Mouse (Mus musculus) hematopoietic stem cell, adult 5-6 weeks (primary cell): Measurements from ENCODE around the gene Ctrc. TPM values are rescaled to one million over a fixed set of nuclear protein-coding genes. Genes with fewer than 3 reads are reported as not detected.

Source experiments
- ATAC-seq, 2 experiments: fragments of 125-278 bp in 1 of 2; replicated peaks in 1 of 2; 2 replicates each; pipeline ENCODE4 v1.8.0; 2016 to 2017; ENCODE audit warnings: inconsistent platforms in 2 of 2, mild to moderate bottlenecking in 2 of 2, moderate number of reproducible peaks in 2 of 2, low read depth in 1 of 2, moderate TSS enrichment in 1 of 2; ENCODE audit not compliant: low FRiP score in 2 of 2, poor library complexity in 2 of 2, severe bottlenecking in 2 of 2, insufficient read depth in 1 of 2, low TSS enrichment in 1 of 2
- total RNA-seq: library from RNA; stranded (forward); fragments of 172-1452, 232-1000 nt; gene quantifications from 2 replicates; pipeline ENCODE4 v1.2.3, GENCODE M21; 2017

Ctrc gene
- not detected in 2 replicates for total RNA-seq

DNA sequence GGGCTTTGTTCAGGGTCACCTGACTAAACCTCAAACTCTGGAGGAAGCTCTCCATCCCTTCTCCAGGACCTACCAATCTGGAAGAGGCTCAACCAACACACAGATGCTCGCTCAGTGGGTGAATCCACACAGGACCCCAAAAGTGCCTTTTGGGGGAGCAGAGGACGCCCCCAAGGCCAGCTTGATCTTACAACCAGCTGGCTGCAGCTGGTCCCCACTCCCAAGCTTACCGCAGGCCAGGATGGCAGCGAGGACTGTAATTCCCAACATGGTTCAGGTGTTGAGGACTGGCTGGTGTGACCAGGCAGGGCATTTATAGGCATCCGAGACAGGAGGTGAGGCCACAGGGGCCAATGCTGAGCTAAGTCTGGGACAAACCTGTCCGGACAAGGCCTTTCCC, at the start of gene Ctrc:
TSS of gene Ctrc (minus strand) at position 361 of the 400 bp plus-strand sequence.
- no peak for ATAC-seq

DNA sequence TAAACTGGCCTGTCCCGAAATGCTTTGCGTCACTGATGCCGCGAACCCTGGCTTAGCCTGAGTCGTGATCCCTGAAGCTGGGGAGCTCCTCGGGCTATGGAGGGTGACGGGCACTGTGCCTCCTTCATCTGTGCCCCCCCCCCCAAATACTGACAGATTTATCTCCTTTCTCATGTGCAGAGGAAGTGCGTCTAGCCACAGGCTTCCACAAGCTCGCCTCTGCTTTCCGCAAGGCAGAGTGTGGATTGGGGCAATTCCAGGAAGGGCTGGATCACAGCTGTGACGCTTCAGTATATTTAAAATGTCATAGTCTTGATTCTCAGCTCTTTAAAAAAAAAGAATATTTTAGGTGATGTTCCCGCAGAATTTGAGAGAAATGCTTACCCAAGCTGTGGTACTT, 49.6 kb upstream of the Ctrc start:
- peak; percentile 84 to 88 for ATAC-seq

DNA sequence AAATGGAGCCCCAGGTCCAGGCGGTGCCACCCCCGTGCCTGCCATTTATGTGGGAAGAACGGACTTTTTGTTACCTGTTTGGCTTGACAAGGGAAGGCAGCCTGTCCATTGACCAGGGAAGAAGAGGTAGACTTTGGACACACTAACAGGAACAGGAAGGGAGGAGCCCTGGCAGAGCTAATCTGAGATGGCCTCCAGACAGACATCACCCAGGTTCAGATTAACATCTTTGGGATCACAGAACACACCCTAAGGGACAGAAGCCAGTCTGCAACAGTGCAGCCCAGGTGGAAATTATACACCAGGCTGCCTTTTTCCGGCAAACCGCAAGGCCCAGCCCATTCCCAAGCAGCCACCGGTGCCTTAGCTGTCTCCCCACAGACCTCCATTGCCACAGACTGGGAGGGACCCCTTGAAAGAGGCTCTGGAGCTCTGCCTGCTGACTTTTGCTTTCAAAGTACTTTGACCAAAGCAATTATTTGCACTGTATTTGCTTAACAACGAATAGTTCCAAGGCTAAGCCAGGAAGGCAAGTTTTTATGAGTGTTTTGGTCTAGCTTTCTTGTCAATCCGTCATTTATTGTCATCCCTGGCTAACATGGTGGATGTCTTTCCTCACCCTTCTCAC, 47.1 kb upstream of the Ctrc start:
- no peak for ATAC-seq

DNA sequence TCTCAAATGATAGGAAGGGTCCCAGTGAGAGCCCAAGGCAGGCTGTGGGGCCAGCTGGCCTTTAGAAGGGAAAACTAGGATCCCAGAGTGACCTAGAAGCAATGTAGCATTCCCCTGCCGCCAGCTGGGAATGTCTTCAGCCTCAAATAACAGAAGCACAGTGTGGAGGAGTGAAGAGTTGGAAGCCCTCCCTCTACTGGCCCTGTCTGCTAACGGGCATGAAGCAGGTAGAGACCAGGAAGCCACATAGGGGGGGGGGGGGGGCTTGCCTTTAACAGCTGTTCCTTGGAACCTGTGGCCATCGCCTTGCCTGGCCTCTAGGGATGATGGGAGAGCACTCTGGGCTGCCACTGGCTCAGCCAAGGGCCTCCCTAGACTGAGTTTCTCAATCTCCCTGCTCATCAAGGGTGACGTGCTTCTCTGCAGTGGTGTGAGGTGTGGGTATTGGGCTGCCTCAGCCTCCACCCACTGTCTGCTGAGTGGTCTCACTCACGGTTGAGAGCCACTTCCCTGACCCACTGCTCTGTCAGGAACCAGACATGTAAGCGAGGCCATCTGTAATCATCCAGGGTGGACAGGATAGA, 40.3 kb upstream of the Ctrc start:
- no peak for ATAC-seq

DNA sequence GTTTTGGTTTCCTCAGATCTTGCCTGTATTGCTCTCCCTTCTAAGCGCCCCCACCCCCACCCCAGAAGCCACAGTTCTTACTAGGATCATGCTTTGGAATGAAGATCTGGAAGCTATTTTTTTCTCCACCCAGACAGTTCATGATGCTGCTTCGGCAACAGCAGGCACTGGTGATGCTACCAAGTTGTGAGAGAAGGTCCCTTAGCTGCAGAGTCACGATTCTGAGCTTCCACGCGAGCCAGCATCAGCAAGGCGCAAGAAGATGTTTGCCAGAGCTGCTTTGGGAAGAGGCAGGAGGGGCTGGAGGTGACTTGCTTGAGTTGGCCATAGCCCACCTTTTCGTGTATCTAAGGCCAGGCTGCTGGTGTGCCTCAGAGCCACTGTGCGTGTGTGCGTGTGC, 39.3 kb upstream of the Ctrc start:
- ATAC-seq, result no peak

DNA sequence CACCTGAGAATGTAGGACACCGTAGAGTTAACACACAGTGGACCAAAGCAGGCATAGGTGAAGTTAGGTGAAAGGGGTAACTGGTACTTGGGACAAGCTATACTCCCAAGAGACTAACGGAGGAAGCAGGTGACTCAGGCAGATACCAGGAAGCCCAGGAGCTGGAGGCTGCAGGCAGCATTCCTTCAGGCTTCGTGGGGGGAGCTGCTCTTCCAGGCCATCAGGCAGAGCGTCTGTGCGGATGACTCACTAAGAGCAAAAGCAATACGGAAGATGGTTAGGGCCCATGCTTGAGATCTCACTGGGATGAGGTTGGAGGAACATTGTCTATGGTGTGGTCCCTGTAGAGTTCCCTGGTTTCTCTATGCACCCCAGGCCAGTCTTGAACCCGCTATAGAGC, 36.7 kb upstream of the Ctrc start:
- no peak for ATAC-seq

DNA sequence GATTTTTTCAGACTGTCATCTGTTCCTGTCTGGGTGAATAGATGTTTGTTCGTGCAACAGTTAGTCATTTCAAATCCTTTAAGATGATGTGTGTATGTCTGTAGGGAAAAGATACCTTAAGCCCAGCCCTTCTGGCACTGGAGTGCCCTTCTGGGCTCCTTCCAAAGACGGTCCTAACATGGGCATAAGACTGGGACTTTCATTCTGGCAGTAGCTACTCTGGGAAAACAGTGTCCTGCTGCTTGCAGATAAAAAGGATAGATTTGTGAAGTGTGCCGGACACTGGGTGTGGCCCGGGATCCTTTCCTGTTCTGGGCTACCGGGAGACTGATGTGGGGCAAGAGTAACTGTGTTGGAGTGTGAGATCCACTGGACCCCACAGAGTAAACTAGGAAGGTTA, 35.8 kb upstream of the Ctrc start:
- no peak for ATAC-seq

DNA sequence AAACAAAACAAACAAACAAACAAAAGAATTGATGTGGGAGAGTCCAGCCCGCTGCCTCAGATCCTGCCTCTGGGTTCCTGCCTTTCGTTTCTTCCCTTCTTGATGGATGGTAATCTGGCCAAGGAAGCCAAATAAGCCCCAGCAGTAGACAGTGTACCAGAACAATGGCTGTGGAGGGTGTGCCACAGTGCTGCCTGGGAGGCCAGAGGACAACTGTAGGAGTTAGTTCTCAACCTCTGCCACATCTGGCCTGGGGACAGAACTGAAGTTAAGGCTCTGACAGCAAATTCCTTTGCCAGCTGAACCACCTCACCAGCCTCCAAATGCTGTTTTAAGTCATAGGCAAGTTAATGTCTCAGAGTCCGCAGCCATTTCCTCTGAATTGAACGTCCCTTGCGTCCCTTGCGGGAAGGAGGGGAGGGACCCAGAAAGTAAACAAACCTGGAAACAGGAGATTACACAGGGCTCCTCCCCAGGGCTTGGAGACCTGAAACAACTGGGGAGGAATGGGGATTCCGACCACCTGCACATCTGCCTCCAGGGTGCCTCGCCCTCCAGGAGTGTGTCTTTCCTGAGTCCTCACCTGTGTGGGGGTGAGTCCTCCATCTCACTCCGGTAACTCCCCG, 35.2 kb upstream of the Ctrc start:
- ATAC-seq, result no peak

DNA sequence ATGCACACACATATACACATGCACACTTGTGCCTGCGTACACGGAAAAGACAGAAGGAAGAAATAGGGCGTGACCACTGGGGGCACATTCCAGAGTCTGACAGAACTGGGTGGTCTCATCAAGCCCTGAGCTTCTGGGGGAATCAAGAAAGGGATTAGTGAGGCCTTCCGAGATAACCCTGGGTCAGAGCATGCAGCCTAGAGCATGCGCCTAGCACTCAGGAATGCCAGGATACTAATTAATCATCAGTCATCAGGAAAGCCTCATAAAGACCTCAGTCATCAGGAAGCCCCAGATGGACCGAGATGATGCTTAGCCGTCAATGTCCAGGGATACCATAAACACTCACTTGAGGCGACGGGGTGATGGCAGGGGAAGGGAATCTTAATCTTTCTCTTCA, 33.7 kb upstream of the Ctrc start:
- ATAC-seq, result no peak

DNA sequence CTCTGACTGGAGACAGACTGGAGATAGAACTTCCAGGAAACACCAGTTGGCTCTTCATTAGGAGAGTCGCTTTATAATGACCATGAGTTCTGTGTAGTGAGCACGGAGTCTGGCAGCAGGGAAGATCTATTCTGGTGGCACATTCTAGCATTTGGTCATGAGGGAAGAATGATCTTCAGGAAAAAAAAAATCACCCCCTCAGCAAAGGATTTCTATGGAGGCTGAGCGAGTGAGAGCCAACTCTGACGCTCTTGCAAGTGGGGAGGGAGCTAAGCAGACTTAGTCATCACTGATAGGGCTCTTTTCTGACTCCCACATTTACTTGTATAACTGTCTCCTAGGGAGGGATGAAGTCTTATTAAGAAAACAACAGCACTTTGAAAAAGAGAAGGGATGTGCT, 32.9 kb upstream of the Ctrc start:
- ATAC-seq, result no peak

DNA sequence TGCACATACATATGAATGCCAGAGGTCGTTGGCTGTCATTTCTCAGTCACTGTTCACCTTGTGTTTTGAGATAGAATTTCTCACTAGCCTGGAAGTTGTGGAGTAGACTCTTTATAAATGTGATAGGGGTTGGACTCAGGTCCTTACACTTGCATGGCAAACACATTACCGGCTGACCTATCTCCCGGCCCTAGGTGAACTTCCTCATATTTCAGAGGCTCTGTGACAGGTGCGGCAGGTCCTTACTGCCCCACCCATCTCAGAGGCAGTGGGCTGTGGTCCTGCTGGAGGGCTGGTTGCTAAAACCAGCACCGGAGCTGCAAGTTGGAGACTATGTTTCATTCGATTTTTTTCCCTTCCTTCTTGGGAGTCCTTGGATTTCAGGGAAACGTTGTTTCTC, 32.5 kb upstream of the Ctrc start:
- ATAC-seq, result no peak

DNA sequence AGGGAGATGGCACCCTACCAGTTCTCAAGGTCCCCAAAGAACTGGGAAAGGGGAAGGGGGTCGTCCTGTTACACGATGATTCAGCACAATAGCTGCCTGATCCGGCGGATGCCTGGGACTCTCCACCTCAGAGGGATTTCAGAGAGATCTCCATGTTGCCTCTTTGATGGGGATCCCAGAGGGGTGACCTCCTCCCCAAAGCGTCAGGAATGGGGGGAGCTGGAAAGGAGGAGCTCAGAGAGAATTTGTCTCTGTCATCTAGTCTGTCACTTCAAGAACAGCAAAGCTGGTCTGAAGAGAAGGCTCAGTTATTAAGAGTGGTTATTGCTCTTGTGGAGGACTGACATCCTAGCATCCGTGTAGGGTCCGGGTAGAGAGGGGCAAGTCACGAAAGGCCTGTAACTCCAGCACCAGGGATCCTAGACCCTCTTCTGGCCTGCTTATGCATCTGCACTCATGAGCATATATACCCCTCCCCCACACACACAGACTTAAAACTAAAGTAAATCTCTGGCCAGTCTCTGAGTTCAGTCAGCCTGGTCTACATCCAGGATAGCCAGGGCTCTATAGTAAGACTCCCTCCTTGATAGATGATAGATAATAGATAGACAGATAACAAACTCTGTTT, 29.4 kb upstream of the Ctrc start:
- no peak for ATAC-seq

DNA sequence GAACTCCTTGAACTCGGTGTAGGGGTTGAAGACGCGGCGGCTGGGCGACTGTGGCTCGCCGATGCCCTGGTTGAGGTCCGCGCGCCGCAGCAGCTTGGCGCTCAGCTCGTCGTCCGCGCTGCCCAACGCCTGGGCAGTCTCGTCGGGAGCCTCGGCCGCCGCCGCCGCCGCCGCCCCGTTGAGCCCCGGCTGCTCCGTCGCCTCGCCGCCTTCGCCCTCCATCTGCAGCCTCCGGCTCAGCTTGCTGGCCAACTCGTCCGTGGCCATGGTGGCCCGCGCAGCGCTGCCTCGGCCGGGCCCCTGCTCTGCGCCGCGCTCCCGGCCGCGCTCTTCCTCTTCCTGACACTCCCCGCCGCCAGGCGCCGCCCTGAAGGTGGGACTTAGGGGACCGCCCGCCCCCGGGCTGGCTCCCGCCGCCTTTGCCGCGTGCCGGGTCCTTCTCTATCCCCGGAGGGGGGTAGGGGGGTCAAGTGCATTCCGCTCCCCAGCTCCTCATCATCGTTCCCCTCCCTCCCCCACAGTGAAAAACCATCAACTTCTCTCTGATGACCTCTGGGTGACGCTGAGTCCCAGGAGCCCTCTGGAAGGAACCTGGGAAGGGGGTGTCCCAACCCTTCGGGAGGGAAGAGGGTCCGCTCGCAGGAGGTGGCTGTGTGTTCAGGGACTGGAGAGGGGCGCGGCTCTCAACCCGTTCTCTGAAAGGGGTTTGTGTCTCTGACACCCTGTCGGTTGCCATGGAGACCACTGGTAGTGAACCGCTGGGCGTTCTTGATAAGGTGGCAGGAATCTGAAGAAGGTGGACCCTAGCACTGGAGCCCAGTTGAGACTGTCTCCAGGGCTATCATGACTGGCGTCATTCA, 28.7 kb upstream of the Ctrc start, which contains the start of gene Efhd2:
TSS of gene Efhd2 (minus strand) at position 320 of the 860 bp plus-strand sequence.
- ATAC-seq, result peak; percentile 71 to 72

DNA sequence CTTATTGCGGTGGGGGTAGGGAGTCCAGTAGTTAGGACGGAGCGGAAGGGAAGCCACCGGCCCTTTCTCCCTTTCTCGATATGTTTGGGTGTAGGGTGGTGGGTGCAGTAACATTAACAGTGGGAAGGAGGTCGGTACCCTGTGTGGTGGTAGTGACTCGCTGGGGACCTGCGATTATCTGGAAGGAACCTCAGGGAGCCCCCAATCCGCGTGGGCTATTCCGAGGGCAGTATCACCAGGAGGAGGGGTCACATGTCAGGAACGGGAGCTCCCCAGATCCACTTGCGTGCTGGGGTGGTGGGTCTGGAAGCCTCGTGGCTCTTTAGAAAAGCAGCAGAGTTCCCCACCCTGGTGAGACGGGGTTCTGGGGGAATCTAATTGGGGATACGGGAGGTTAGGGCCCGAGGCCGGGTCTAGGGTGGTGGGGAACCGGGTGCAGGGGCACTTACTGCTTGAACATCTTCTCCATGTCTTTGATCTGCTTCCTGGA, 28.0 kb upstream of the Ctrc start:
- ATAC-seq, result 0 out of 4 replicates have a peak, but pooled peaks of 1 of the 2 experiments have one; percentile 8

DNA sequence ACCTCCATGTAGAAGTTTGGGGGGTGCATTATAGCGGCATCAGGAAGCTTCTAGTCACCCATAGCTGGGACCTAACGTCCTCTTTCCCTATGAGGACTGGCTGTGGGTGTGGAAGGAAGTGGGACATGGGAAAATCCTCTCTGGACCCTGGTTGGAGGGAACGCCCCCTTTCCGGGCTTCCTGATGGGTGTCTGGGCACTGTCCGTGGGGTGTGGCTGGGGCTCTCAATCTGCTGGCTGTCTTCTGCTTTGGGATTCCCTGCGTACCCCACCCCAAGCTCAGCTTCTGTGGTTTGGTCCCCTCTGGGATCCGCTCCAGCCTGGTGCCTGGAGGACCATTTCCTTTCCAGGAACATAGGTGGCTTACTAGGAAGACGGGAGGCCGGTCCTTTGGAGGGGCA, 26.8 kb upstream of the Ctrc start:
- no peak for ATAC-seq

DNA sequence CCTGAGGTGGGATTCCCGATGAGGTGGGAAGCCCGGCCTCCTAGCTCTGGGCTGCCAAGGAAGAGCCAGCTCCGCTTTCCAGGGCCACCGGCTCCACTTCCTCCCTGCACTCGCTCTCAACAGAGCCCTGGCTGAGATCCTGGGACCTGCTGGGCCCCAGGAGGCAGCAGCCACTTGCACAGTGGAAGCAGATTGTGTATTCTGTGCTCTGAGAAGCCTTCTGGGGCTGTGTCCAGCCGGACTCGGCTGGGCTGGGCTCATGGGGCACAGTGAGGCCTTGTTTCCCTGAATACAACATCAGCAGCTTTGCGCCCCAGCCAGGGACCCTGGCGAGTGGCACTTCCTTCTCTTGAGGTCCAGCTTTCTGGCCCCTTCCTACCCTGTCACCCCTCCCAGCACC, 25.8 kb upstream of the Ctrc start:
- ATAC-seq, result no peak

DNA sequence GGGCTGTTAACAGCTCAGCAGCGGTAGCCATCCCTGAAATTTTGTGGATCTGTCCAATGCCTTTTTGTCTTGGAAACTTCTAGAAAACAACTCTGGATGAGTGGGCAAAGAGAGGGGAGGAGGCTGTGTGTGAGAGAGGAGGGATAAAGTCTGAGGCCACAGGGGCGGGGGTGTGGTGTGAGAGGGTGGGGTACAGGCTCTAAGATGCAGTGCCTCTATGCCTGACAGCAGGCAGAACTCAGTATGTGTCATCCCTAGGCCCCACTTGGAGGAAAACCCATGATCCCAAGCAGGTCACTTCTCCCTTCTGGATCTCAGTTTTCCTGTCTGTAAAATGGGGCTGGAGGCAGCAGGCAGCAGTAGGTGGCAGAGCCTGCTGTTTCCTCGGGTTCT, 25.2 kb upstream of the Ctrc start:
- ATAC-seq, result no peak
